Mouse (Mus musculus) gastrocnemius, postnatal 36 days (tissue): ENCODE results near the gene Pold4. TPM values are rescaled to one million over a fixed set of nuclear protein-coding genes. Genes with fewer than 3 reads are reported as not detected.

Experiments used
- DNase-seq, 2 experiments: peaks; one replicate each; pipeline ENCODE4 v3.0.0; 2022
- intact Hi-C: fragments of 180-260 bp; cut with DNase I; formaldehyde crosslinking; loops from one replicate; pipeline ENCODE4 v1.15.1; 2025
- total RNA-seq, 2 experiments: library from RNA; stranded (reverse); gene quantifications; 2 replicates each; pipeline ENCODE4 v1.2.3; 2021

Gene Pold4
- total RNA-seq, 2 experiments from 2014 or later, result 16.0 to 21.1 TPM

DNA sequence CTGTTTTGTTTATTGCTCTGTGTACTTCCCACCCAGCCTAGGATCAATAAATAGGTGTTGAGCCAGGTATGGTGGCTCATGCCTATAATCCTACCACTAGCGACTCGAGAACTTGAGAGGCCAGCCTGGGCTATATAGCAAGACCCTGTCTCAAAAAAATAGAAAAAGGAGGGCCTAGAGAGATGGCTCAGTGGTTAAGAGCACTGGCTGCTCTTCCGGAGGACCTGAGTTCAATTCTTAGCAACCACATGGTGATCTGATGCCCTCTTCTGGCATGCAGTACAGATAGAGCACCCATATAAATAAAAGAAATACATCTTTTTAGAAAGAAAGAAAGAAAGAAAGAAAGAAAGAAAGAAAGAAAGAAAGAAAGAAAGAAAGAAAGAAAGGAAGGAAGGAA, 28.6 kb upstream of the Pold4 start:
- intact Hi-C loops, result no loop called here

DNA sequence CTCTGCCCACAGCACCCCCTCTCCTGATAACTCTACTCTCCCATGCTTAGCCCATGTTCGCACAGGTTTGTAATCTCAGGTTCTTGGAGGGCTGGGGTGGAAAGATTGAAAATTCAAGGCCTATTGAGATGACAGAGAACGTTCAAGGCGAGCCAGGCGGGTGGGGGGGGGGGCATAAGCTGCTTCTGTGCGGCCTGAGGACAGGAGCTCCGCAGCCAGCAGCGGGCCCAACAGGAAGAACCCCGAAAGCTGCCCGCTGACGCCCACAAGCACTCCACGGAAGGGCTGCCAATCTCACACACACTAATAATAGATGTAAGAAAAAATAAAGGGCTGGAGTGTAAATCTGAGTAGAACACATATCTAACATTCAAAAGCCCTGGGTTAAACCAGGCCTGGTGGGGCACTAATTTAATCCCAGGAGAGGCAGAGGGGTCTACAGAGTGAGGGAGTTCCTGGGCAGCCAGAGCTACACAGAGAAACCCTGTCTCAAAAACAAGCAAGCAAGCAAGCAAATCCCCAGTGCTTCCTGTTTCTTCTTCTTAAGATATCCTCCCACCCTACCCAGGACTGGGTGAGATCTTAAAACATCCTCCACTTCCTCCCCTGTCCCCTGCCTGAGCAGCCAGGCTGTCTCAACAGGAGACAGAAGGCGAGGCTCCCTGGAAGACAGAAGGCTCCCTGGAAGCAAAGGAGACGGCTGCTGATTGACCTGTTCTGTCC, 27.9 kb upstream of the Pold4 start:
- intact Hi-C loops, result no loop called here
- no peak for DNase-seq

More for the DNA sequence above, 28.6 kb upstream of the Pold4 start:
- DNase-seq, result no peak

DNA sequence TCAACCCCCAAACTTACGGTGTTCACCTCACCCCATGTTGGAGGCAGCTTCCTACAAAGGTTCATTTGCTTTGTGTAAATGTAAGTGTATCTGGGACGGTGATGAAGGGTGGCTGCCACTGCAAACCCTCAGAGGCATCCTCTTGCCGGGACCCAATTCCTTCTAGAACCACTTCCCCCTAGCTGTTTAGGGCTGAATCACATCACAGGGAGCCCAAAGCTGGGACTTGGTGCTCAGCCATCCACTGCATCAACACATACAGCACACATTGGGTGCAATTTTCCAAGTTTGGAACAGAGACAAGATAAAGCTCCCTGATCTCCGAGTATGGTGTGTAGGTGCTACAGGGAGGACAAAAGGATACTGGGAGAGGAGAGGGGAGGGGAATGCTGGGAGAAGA, 26.8 kb upstream of the Pold4 start:
- intact Hi-C loops, result loop anchor here (5.0 kb wide), 1 partner anchor 102 kb away; the partner anchor contains the start of gene Grk2
- DNase-seq, result no peak

DNA sequence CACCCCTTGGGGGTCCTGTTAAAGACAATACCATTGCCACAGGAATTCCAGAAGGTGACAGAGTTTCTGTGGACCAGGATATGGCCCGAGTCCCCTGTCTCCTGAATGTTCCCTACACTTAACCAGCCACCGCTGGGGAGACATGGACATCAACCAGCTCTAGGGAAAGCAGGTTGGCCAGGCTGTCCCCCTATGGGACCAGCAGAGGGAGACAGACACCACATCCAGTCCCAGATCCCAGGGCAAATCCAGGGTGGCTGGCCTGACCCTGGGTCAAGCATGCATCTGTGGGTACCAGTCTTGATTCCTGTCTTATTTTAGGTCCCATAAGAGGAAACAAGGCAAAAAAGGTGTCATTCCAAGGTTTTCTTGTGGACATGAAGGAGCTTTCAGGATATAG, 24.7 kb upstream of the Pold4 start:
- intact Hi-C loops, result loop anchor here (1.0 to 5.0 kb wide), 2 partner anchors 21 to 100 kb away; partner anchors contain the start of gene Grk2
- DNase-seq, result peak; percentile 52 to 65

DNA sequence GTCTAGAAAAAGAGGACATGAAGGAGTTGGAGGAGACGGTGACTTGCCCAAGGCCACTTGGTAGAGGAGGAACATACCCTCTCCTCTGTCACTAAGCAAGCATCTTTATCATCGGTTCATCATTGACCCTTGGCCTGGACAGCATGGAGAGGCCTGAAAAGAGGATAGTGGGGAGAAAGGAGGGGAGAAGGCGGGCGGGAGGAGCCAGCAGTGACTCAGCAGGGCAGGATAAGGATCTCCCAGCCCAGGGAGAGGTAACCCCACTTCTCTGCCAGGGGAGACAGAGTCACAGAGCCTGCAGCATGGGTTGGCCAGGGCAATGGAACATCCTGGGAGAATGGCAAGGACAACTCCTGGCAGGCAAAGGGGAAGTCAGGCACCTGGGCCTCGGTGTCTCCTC, 23.1 kb upstream of the Pold4 start:
- no peak for DNase-seq
- intact Hi-C loops, result loop anchor here (5.0 kb wide), 1 partner anchor 99 kb away; the partner anchor contains the start of gene Grk2

DNA sequence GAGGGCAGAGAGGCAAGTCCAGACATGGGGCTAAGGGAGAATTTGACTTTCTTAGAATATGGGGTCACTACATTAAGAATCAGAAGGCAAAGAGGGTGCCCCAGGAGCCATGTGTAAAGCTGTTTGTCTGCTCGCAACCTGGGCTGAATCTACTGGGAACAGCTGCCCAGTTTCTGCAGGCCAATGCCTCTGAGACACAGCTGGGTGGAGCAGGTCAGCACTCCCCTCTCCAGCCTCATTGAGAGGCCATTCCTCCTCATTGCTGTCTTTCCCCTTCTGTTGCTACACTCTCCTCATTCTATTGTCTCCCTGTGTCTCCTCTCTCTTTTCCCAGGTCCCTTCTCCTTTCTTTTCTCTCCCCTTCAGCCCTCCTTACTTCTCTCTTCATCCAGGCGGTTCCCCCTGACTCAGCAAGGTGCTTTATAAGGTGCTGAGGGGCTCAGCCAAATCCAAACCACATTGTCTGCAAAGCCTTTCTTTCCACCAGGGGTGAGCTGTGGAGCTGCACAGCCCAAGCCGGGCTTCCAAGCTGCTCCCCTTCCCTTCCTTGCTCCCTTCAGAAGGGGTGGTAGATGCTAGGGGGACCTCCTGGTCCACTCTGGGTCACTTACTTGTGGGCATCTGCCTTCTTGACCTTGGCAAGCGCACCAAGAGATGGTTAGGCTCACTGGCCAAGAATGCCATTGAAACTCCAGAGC, 19.7 kb upstream of the Pold4 start:
- DNase-seq, result no peak
- intact Hi-C loops, result no loop called here

DNA sequence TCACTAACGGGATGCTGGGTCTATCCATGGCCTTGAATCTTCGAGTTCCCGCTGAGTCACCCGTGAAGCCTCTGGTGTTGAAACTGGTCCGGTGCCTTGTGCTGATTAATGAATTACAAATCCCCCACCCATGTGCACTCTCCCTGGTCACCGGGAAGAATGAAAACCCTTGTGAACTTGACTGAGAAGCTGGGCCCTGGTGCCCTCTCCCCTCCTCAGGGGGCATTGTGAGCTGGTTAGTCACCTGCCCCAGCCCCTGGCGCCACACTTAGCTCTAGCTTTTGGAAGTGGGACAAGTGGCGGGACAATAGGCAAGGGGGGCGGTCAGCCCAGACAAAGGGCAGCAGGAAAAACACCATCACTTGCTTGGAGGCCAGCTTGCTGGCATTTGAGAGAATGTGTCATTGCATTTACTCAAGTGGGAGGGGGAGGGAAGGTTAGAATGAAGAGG, 18.1 kb upstream of the Pold4 start:
- intact Hi-C loops, result no loop called here
- no peak for DNase-seq

DNA sequence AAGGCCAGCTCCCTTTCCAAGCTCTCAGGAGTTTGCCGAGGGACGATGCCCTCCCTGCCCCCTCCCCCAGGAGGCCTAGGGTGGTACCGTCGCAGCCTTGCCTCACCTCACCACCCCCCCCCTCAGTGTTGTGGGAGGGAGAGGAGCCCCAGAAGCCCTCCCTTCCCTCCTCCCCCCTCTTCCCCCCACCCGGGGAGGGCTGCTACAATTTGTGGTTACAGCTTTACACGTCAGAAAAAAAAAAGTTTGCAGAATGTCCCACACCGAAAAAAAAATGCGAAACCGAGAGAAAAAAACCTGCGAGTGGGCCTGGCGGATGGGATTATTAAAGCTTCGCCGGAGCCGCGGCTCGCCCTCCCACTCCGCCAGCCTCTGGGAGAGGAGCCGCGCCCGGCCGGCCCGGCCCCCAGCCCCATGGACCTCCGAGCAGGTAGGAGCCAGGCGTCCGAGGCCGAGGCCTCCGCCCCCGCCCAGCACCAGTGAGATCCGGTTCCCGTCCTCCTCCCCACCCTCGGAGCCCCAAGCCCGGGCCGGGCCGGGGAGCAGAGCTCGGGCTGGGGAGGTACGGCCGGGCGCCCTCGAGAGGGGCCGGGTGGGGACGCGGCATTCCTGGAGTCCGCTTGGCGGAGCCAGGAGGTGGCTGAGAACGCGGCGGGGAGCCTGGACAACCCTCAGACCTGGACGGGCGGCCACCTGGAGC, 17.5 kb upstream of the Pold4 start, which contains the start of the genes Clcf1 and AC109138.7:
TSS of gene Clcf1 (plus strand) at position 168 of the 700 bp plus-strand sequence.
TSS of gene AC109138.7 (plus strand) at position 287 of the 700 bp plus-strand sequence.
- intact Hi-C loops, result no loop called here
- peak in 1 of 2 experiments; percentile 43 for DNase-seq

DNA sequence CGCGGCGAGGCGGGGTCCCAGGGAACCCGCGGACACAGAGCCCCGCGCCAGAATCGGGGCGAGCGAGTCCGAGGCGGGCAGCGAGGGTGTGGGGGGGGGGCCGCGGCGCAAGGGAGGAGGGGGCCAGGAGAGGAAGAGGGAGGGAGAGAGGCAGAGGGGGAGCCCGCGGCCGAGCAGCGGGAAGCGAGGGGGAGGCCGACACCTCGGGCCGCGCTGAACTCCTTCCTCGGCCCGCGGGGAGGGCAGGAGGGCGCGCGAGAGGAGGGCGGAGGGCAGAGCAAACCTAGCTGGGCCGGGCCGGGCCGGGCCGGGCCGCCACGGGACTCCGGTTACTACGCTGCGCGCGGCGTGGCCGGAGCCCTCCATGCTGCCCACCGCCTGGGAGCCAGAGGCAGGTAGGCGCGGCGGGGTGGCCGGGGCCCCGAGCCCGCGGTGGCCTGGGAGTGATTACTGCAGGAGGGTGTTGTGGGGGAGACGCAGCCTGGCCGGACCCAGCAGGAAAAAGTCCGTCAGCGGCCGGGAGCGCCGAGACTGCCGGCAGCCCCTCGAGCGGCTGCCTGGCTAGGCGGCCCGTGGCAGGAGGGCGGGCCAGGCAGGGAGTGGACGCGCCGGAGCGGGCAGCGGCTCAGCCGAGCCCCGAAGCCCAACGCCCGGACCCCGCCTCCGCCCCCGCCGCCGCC, 16.8 kb upstream of the Pold4 start:
- intact Hi-C loops, result no loop called here
- DNase-seq, result no peak

DNA sequence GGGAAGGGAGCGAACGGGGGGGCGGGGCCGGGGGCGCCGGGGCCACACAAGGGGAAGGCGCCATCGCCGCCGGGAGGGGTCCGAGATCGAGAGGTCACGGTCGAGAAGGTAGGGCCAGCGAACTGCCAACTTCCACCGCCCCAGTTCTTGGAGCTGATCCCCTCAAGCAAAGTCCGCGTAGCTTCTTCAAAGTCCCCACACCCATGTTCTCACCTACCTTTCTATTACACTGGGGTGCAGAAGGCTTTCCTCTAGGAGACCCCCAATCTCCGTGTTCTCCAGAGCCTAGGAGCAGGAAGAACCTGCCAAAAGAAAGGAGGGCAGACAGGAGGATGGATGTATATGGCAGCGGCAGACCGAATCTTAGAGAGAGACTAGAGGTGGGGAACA, 16.3 kb upstream of the Pold4 start:
- intact Hi-C loops, result no loop called here

DNA sequence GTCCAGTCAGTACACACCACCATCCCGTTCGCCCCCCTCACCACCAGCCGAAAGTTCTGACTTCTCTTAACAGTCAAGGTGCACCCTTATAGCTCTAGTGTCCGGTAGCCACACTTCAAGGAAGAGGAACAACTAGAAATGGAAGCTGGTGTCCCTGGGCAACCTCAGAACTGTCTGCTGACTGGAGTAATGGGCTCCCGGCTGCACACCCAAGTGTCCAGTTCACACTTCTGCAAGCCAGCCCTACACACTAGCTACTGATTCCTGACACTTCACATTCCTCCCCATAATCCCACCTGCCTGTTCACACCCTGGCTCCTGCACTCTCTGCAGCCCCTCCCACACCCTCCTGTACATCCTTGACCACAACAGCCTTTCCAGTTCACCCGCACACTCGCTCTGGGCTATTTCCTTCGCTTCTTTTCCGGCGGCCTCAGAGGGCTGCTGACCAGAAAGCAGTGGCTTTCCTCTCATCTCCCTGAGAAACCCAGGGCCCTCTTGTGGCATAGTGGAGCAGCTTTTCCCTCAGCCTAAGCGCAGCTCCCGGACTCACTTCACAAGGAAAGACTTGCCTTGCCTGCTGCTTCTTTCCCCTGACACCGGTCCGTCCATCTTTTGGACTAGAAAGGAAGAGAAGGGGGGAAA, 15.5 kb upstream of the Pold4 start:
- no peak for DNase-seq
- intact Hi-C loops, result no loop called here

More for the DNA sequence above, 16.3 kb upstream of the Pold4 start:
- no peak for DNase-seq

DNA sequence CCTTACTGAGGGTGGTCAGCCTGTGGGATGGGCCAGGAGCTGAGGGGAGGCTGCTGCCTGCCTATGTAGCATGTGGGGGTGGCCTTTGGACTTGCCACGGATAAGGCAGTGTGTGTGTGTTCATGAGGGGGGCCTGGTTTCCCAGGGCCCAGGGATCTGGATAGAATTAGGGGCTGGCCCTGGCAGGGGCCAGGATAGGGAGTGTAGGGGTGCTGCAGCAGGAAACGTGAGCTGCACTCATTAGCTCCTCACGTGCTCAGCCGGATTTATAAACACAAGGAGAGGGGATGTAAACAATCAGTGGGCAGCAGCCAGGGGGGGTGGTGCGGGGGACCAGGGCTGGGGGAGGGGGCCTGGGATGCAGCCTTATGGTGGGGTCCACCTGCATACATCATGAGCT, 14.6 kb upstream of the Pold4 start:
- intact Hi-C loops, result no loop called here
- DNase-seq, result no peak

DNA sequence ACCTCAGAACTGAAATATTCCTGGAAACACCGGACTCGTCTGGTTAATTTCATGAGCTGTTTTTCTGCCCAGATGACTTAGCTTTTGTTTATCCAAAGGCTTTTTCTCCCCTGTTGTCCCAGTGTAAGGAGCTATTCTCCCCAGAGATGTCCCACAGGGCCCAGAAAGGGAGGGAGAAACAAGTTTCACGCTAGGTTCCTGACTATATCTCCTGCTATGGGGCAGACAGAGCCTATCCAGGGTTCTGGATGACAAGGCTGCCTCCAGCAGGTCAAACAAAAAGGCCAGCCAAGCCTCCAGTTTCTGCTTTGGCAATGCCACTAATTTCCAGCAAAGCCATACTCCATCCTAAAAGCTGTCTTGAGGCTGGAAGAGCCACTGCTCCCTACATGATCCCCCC, 13.8 kb upstream of the Pold4 start:
- intact Hi-C loops, result no loop called here
- DNase-seq, result no peak

DNA sequence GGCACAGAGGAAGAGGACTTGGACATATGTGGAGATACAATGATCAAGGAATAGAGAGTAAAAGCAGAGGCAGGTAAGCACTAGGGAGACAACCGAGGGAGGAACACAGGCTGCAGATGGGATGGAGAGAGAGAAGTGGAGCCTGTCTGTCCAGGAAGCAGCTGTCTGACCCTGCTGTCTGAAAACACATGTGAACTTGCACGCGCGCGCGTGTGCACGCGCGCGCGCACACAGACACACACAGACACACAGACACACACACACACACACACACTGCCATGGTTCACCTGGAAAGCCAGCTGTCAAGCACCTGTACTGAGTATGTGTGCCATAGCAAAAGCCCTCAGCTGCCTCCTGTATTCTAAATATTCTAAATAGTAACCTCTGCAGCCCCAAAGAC, 13.4 kb upstream of the Pold4 start:
- intact Hi-C loops, result no loop called here
- DNase-seq, result no peak

DNA sequence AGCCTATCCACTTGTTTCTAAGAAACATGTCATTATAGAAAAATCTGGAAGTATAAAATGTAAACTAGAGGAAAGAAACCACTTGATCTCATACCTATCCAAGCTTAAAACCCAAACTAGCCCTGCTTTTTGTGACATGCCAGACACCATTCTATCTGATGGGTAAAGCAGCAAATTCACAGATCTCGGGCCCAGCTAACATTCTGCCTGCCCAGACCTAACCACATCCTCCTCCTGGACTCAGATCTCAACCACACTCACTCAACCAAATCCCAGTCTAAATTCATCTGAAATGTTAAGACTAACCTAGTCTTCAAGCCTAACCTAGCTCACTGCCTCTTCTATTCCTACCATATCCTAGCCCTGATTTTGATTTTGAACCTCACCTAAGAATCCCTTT, 12.9 kb upstream of the Pold4 start:
- intact Hi-C loops, result no loop called here
- DNase-seq, result no peak

DNA sequence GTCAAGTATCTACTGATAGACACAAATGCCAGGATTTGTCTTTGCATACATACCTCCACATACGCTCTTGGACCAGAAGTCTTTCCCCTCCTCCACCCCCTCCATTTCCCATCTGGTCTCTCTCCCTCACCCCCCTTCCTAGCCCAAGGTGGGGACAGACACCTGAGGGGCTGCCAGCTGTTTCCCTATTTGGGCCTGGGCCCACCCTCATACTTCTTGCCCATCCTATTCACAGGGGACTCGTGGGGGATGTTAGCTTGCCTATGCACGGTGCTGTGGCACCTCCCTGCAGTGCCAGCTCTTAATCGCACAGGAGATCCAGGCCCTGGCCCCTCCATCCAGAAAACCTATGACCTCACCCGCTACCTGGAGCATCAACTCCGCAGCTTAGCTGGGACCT, 11.8 kb upstream of the Pold4 start:
- no peak for DNase-seq
- intact Hi-C loops, result loop anchor here (10.0 kb wide), 1 partner anchor 205 kb away; the partner anchor contains the start of gene Ndufv1

DNA sequence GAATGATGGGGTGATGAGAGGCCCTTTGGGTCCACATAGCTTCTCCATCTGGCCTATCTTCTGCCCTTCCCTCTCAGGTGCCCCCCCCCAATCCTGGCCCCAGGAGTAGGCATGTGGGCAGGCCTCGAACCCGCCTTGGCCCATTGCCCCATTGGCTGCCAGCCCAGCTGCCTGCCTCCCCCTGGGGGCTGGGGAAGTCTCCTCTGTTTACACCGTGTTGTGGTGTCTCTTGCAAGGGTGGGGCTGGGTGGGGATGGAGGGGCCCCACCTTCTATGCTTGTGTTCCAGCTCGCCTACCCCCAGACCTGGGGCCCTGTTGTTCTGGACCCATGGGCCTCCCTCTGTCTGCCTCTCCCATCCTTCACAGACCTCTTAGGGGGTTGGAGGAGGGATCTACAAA, 11.3 kb upstream of the Pold4 start:
- no peak for DNase-seq
- intact Hi-C loops, result loop anchor here (10.0 kb wide), 1 partner anchor 206 kb away; the partner anchor contains the start of gene Ndufv1

DNA sequence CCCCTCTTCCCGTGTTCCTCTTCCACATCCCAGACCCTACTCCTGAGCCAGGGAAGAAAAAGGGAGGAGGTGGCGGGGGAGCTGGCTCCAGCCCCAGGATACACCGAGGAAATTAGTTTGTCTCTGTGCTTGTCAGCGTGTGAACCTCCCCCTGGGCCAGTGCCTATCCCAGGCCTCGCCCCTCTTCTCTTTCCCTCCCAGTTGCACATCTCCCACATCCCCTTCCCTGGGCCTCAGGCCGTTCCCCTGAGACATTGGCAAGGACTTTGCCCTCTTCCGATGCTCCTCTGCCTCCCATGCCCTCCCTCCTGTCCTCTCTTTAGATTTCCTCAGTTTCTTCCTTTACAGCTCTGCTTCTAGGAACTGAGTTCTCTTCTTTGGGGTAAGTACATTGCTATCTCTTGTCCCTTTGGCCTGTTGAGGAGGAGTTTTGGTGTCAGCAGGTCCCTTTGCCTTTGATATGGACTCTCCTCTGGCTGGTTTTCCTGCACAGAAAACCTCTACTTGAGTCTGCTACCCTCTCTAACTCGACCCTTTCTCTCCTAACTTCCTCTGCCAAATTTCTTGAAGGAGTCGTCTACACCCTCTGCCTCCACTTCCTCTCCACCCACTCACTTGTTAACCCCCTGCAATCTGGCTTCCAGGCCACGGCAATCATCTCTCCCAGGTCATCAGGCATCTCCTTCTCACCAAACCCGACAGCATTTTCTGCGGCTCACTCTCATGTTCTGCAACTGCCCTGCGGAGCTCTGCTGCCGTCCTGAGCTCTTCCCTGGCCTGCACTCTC, 10.5 kb upstream of the Pold4 start:
- intact Hi-C loops, result loop anchor here (10.0 kb wide), 1 partner anchor 206 kb away; the partner anchor contains the start of gene Ndufv1
- no peak for DNase-seq

DNA sequence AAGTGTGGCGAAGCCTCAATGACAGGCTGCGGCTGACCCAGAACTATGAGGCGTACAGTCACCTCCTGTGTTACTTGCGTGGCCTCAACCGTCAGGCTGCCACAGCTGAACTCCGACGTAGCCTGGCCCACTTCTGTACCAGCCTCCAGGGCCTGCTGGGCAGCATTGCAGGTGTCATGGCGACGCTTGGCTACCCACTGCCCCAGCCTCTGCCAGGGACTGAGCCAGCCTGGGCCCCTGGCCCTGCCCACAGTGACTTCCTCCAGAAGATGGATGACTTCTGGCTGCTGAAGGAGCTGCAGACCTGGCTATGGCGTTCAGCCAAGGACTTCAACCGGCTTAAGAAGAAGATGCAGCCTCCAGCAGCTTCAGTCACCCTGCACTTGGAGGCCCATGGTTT, 9.5 kb upstream of the Pold4 start:
- DNase-seq, result no peak
- intact Hi-C loops, result loop anchor here (10.0 kb wide), 1 partner anchor 207 kb away; the partner anchor contains the start of gene Ndufv1
